Mouse (Mus musculus): ENCODE data around the gene Nags. TPM values are rescaled to one million over a fixed set of nuclear protein-coding genes. Genes with fewer than 3 reads are reported as not detected.
"Not testable (repeated sequence)": the region's sequence is repeated elsewhere in the genome, so short reads cannot be mapped to it uniquely, and the experiment has no call there.

The Nags gene
- polyA plus RNA-seq, 1 experiment from 2014 or later = 0.24 TPM

GRCm38 (mm10) chr11:102156786-102157089 lies 11.4 kb downstream of the Nags start:
- no peaks in the 10 kb centered on the region for H3K9me3 ChIP-seq
- 6% methylated on average over 1 of the region's 1 CpGs for WGBS
- ATAC-seq (ENCODE audit: insufficient number of reproducible peaks, insufficient read depth, low FRiP score, low TSS enrichment, low read depth) = no peak
- H3K36me3 ChIP-seq = peaks cover 39% of the 10 kb centered on the region
- no peak overlapping the region for H3K9ac ChIP-seq (replicated peaks)
- H3K4me1 ChIP-seq (replicated peaks) = peaks cover 10% of the 10 kb centered on the region
- H3K4me2 ChIP-seq = peak overlapping the region; percentile 79; the same call in 1 of the 2 replicates
- H3K4me3 ChIP-seq (replicated peaks) = no peak overlapping the region
- no peak overlapping the region for H3K27ac ChIP-seq
- no peaks in the 10 kb centered on the region for H3K27me3 ChIP-seq

GRCm38 (mm10) chr11:102158024-102158423 lies 12.7 kb downstream of the Nags start:
- not testable (repeated sequence) for H3K4me1 ChIP-seq (replicated peaks); ATAC-seq (ENCODE audit: insufficient number of reproducible peaks, insufficient read depth, low FRiP score, low TSS enrichment, low read depth); H3K9ac ChIP-seq (replicated peaks); H3K4me3 ChIP-seq (replicated peaks); H3K9me3 ChIP-seq; H3K27ac ChIP-seq; H3K4me2 ChIP-seq; H3K27me3 ChIP-seq
- peaks cover 43% of the 10 kb centered on the region for H3K36me3 ChIP-seq
- 76% methylated on average over 2 of the region's 2 CpGs for WGBS

GRCm38 (mm10) chr11:102159781-102160180 lies 14.5 kb downstream of the Nags start:
- Histone ChIP-seq H3K36me3 (peaks cover 40% of the 10 kb centered on the region), H3K4me3 (replicated peaks) (no peak overlapping the region), H3K27ac (no peak overlapping the region), H3K9me3 (no peaks in the 10 kb centered on the region), H3K4me1 (replicated peaks) (peaks cover 9% of the 10 kb centered on the region), H3K9ac (replicated peaks) (no peak overlapping the region), H3K27me3 (no peaks in the 10 kb centered on the region), H3K4me2 (no peak overlapping the region)
- 69% methylated on average over 5 of the region's 5 CpGs for WGBS
- no peak for ATAC-seq (ENCODE audit: insufficient number of reproducible peaks, insufficient read depth, low FRiP score, low TSS enrichment, low read depth)

GRCm38 (mm10) chr11:102165971-102166722 lies 20.8 kb downstream of the Nags start:
- WGBS = 28% methylated on average over 6 of the region's 6 CpGs
- no peak for ATAC-seq (ENCODE audit: insufficient number of reproducible peaks, insufficient read depth, low FRiP score, low TSS enrichment, low read depth)
- Histone ChIP-seq H3K27me3 (no peaks in the 10 kb centered on the region), H3K36me3 (peaks cover 93% of the 10 kb centered on the region), H3K9me3 (no peaks in the 10 kb centered on the region), H3K27ac (no peak overlapping the region), H3K4me3 (replicated peaks) (no peak overlapping the region), H3K4me1 (replicated peaks) (0 out of 2 replicates have a peak, but pooled peaks cover 3% of the 10 kb centered on the region), H3K4me2 (no peak overlapping the region), H3K9ac (replicated peaks) (no peak overlapping the region)

- 0 out of 2 replicates have a peak, but pooled peaks cover 3% of the 10 kb centered on the region for H3K4me1 ChIP-seq (replicated peaks)
- H3K4me3 ChIP-seq (replicated peaks) = no peak overlapping the region
- no peak overlapping the region for H3K27ac ChIP-seq
- no peak for ATAC-seq (ENCODE audit: insufficient number of reproducible peaks, insufficient read depth, low FRiP score, low TSS enrichment, low read depth)
- H3K9ac ChIP-seq (replicated peaks) = no peak overlapping the region
- H3K9me3 ChIP-seq = no peaks in the 10 kb centered on the region
- H3K27me3 ChIP-seq = no peaks in the 10 kb centered on the region
- WGBS = 90% methylated on average over 5 of the region's 5 CpGs
- no peak overlapping the region for H3K4me2 ChIP-seq
- peaks cover 85% of the 10 kb centered on the region for H3K36me3 ChIP-seq
Measured at GRCm38 (mm10) chr11:102167539-102167938, 22.2 kb downstream of the Nags start.

- WGBS = 87% methylated on average over 5 of the region's 5 CpGs
- H3K9me3 ChIP-seq = no peaks in the 10 kb centered on the region
- H3K4me1 ChIP-seq (replicated peaks) = 0 out of 2 replicates have a peak, but pooled peaks cover 3% of the 10 kb centered on the region
- ATAC-seq (ENCODE audit: insufficient number of reproducible peaks, insufficient read depth, low FRiP score, low TSS enrichment, low read depth) = no peak
- H3K36me3 ChIP-seq = peaks cover 78% of the 10 kb centered on the region
- no peak overlapping the region for H3K4me3 ChIP-seq (replicated peaks)
- H3K27me3 ChIP-seq = no peaks in the 10 kb centered on the region
- no peak overlapping the region for H3K4me2 ChIP-seq
- H3K27ac ChIP-seq = no peak overlapping the region
- no peak overlapping the region for H3K9ac ChIP-seq (replicated peaks)
Measured at GRCm38 (mm10) chr11:102168689-102169088, 23.4 kb downstream of the Nags start.

GRCm38 (mm10) chr11:102179836-102180235 lies 34.5 kb downstream of the Nags start:
- Histone ChIP-seq H3K4me3 (replicated peaks) (no peak overlapping the region), H3K36me3 (peaks cover 69% of the 10 kb centered on the region), H3K9me3 (no peaks in the 10 kb centered on the region), H3K4me1 (replicated peaks) (peaks cover 15% of the 10 kb centered on the region), H3K9ac (replicated peaks) (no peak overlapping the region), H3K27me3 (no peaks in the 10 kb centered on the region), H3K4me2 (no peak overlapping the region), H3K27ac (no peak overlapping the region)
- ATAC-seq (ENCODE audit: insufficient number of reproducible peaks, insufficient read depth, low FRiP score, low TSS enrichment, low read depth) = no peak

- Histone ChIP-seq H3K4me3 (replicated peaks) (peak overlapping the region; percentile 68), H3K4me2 (peak overlapping the region; percentile 68), H3K9me3 (no peaks in the 10 kb centered on the region), H3K27ac (peak overlapping the region; percentile 92), H3K9ac (replicated peaks) (peak overlapping the region; percentile 90), H3K4me1 (replicated peaks) (peaks cover 19% of the 10 kb centered on the region), H3K36me3 (peaks cover 33% of the 10 kb centered on the region), H3K27me3 (no peaks in the 10 kb centered on the region)
- 5% methylated on average over 7 of the region's 7 CpGs for WGBS
- no peak for ATAC-seq (ENCODE audit: insufficient number of reproducible peaks, insufficient read depth, low FRiP score, low TSS enrichment, low read depth)
Measured at GRCm38 (mm10) chr11:102184253-102184645, 38.9 kb downstream of the Nags start.

- Histone ChIP-seq H3K4me2 (peak within 1 kb of the TSS; percentile 68), H3K36me3 (peaks cover 27% of the 10 kb centered on the region), H3K9me3 (no peaks in the 10 kb centered on the region), H3K27ac (peak within 1 kb of the TSS; percentile 92), H3K4me3 (replicated peaks) (peak within 1 kb of the TSS; percentile 68), H3K9ac (replicated peaks) (peak within 1 kb of the TSS; percentile 90), H3K27me3 (no peaks in the 10 kb centered on the region), H3K4me1 (replicated peaks) (peaks cover 20% of the 10 kb centered on the region)
- peak; percentile 82 for ATAC-seq (ENCODE audit: insufficient number of reproducible peaks, insufficient read depth, low FRiP score, low TSS enrichment, low read depth)
- under 1% methylated on average over 70 of the region's 70 CpGs for WGBS
Measured at GRCm38 (mm10) chr11:102184646-102185495, 39.6 kb downstream of the Nags start, which contains the start of gene Lsm12. Lsm12 (minus strand) TSS chr11:102185296.

GRCm38 (mm10) chr11:102185677-102186076 lies 40.4 kb downstream of the Nags start:
- no peak overlapping the region for H3K27ac ChIP-seq

GRCm38 (mm10) chr11:102186235-102186634 lies 40.9 kb downstream of the Nags start:
- H3K9me3 ChIP-seq = no peaks in the 10 kb centered on the region
- H3K4me2 ChIP-seq = no peak overlapping the region
- peaks cover 30% of the 10 kb centered on the region for H3K4me1 ChIP-seq (replicated peaks)
- no peak overlapping the region for H3K4me3 ChIP-seq (replicated peaks)
- H3K9ac ChIP-seq (replicated peaks) = no peak overlapping the region
- WGBS = 92% methylated on average over 1 of the region's 1 CpGs
- peaks cover 13% of the 10 kb centered on the region for H3K36me3 ChIP-seq
- H3K27ac ChIP-seq = no peak overlapping the region
- H3K27me3 ChIP-seq = no peaks in the 10 kb centered on the region
- ATAC-seq (ENCODE audit: insufficient number of reproducible peaks, insufficient read depth, low FRiP score, low TSS enrichment, low read depth) = no peak

More at GRCm38 (mm10) chr11:102185677-102186076, 40.4 kb downstream of the Nags start:
- Histone ChIP-seq H3K4me2 (peak overlapping the region; percentile 68), H3K36me3 (peaks cover 19% of the 10 kb centered on the region), H3K27me3 (no peaks in the 10 kb centered on the region), H3K4me3 (replicated peaks) (peak overlapping the region; percentile 68), H3K9ac (replicated peaks) (no peak overlapping the region), H3K9me3 (no peaks in the 10 kb centered on the region), H3K4me1 (replicated peaks) (peaks cover 25% of the 10 kb centered on the region)
- ATAC-seq (ENCODE audit: insufficient number of reproducible peaks, insufficient read depth, low FRiP score, low TSS enrichment, low read depth) = no peak
- 61% methylated on average over 3 of the region's 3 CpGs for WGBS

All from limb, embryonic 12.5 days (tissue).